Mouse (Mus musculus) neural tube, embryonic 13.5 days (tissue): ENCODE data around the gene Polr2h. TPM values are rescaled to one million over a fixed set of nuclear protein-coding genes. Genes with fewer than 3 reads are reported as not detected.
A peak's percentile ranks its signal among the peaks of the same experiment; 100 is the strongest.
"Not testable (repeated sequence)": the region's sequence is repeated elsewhere in the genome, so short reads cannot be mapped to it uniquely, and the experiment has no call there.

Experiments
- ATAC-seq: fragments of 200-750 bp; cut with Nextera tagmentation; 2 replicates; pipeline ENCODE4 v1.8.0; 2017; ENCODE audit warnings: low read depth, mild to moderate bottlenecking, moderate TSS enrichment, moderate library complexity
- H3K27ac ChIP-seq: fragments of 300-500 bp; sonication (generic); replicated peaks from 2 replicates; pipeline ENCODE4 v1.5.1; 2015; ENCODE audit warnings: moderate library complexity, mild to moderate bottlenecking, inconsistent platforms
- H3K27me3 ChIP-seq: fragments of 300-500 bp; sonication (generic); 2 replicates; pipeline ENCODE4 v1.6.1; 2015; ENCODE audit warnings: mild to moderate bottlenecking, inconsistent platforms
- H3K36me3 ChIP-seq: fragments of 300-500 bp; sonication (generic); 2 replicates; pipeline ENCODE4 v1.6.1; 2015; ENCODE audit warnings: mild to moderate bottlenecking, inconsistent platforms
- H3K4me1 ChIP-seq: fragments of 300-500 bp; sonication (generic); replicated peaks from 2 replicates; pipeline ENCODE4 v1.6.1; 2015; ENCODE audit warnings: inconsistent platforms
- H3K4me2 ChIP-seq: fragments of 300-500 bp; sonication (generic); 2 replicates; pipeline ENCODE4 v1.6.1; 2015; ENCODE audit warnings: inconsistent platforms, mild to moderate bottlenecking, moderate library complexity
- H3K4me3 ChIP-seq: fragments of 300-500 bp; sonication (generic); 2 replicates; pipeline ENCODE4 v1.5.1; 2015; ENCODE audit warnings: mild to moderate bottlenecking, inconsistent platforms
- H3K9ac ChIP-seq: fragments of 300-500 bp; sonication (generic); 2 replicates; pipeline ENCODE4 v1.6.1; 2015; ENCODE audit warnings: moderate library complexity, mild to moderate bottlenecking, inconsistent platforms
- H3K9me3 ChIP-seq: fragments of 300-500 bp; sonication (generic); 2 replicates; pipeline ENCODE4 v1.6.1; 2016; ENCODE audit warnings: inconsistent platforms
- WGBS: fragments of 180-500 bp; shearing (Covaris S2); methylation state at CpG from one replicate; pipeline ENCODE4 v1.1.7; 2015; 5-methylcytosine and 5-hydroxymethylcytosine counted together
- polyA plus RNA-seq: library from polyadenylated mRNA; unstranded; fragments of >200 nt; fragmentation: Nextera tagmentation; extraction: Ambion mirVana; gene quantifications from 2 replicates; pipeline ENCODE4 v1.2.1, GENCODE M21; 2015

Polr2h gene
- 89.9 and 92.3 TPM in 2 replicates for polyA plus RNA-seq

- Histone ChIP-seq H3K9me3 (no peaks in the 10 kb centered on the region), H3K27ac (peak within 1 kb of the TSS; percentile 93), H3K4me3 (peak within 1 kb of the TSS; percentile 73), H3K36me3 (peaks cover 35% of the 10 kb centered on the region), H3K4me1 (peaks cover 52% of the 10 kb centered on the region), H3K27me3 (no peaks in the 10 kb centered on the region), H3K4me2 (peak within 1 kb of the TSS; percentile 84), H3K9ac (peak within 1 kb of the TSS; percentile 90)
- under 1% methylated on average over 62 of the region's 62 CpGs for WGBS
- ATAC-seq: peak; percentile 80
Measured at GRCm38 (mm10) chr16:20717181-20717977, at the start of gene Polr2h, which contains the start of gene Clcn2. Gene Polr2h, plus strand, starts transcription at chr16:20717665. Gene Clcn2, minus strand, starts transcription at chr16:20717746.

GRCm38 (mm10) chr16:20668013-20668412 is 49.5 kb upstream of the Polr2h start, which contains the start of gene Eif4g1:
Gene Eif4g1, plus strand, starts transcription at chr16:20668313.
- not testable (repeated sequence) for H3K4me1 ChIP-seq, H3K9me3 ChIP-seq, H3K9ac ChIP-seq, H3K27ac ChIP-seq, H3K27me3 ChIP-seq, H3K4me3 ChIP-seq, ATAC-seq, H3K4me2 ChIP-seq
- H3K36me3 ChIP-seq: peaks cover 26% of the 10 kb centered on the region
- 85% methylated on average over 3 of the region's 6 CpGs for WGBS

- no peak overlapping the region for H3K4me2 ChIP-seq
- H3K27ac ChIP-seq: no peak overlapping the region
- no peaks in the 10 kb centered on the region for H3K27me3 ChIP-seq
- 88% methylated on average over 3 of the region's 3 CpGs for WGBS
- H3K9me3 ChIP-seq: no peaks in the 10 kb centered on the region
- peaks cover 15% of the 10 kb centered on the region for H3K36me3 ChIP-seq
- no peak overlapping the region for H3K4me3 ChIP-seq
- no peak overlapping the region for H3K9ac ChIP-seq
- ATAC-seq: no peak
- H3K4me1 ChIP-seq: peaks cover 25% of the 10 kb centered on the region
Measured at GRCm38 (mm10) chr16:20670291-20670690, 47.2 kb upstream of the Polr2h start.

- Histone ChIP-seq H3K27me3 (no peaks in the 10 kb centered on the region), H3K4me1 (peaks cover 29% of the 10 kb centered on the region), H3K4me3 (peak overlapping the region; percentile 81), H3K9ac (peak overlapping the region; percentile 46; the same call in 1 of the 2 replicates), H3K27ac (no peak overlapping the region), H3K9me3 (no peaks in the 10 kb centered on the region), H3K4me2 (peak overlapping the region; percentile 95), H3K36me3 (peaks cover 24% of the 10 kb centered on the region)
- no peak for ATAC-seq
- WGBS: 29% methylated on average over 6 of the region's 6 CpGs
Measured at GRCm38 (mm10) chr16:20671886-20672285, 45.6 kb upstream of the Polr2h start.

- Histone ChIP-seq H3K4me3 (peak overlapping the region; percentile 81), H3K4me2 (peak overlapping the region; percentile 95), H3K9me3 (no peaks in the 10 kb centered on the region), H3K4me1 (peaks cover 29% of the 10 kb centered on the region), H3K9ac (peak overlapping the region; percentile 93), H3K36me3 (peaks cover 30% of the 10 kb centered on the region), H3K27ac (peak overlapping the region; percentile 93), H3K27me3 (no peaks in the 10 kb centered on the region)
- 0% methylated on average over 38 of the region's 38 CpGs for WGBS
- peak; percentile 97 for ATAC-seq
Measured at GRCm38 (mm10) chr16:20672500-20672902, 45.0 kb upstream of the Polr2h start.

GRCm38 (mm10) chr16:20672965-20673705 is 44.3 kb upstream of the Polr2h start:
- H3K4me1 ChIP-seq: peaks cover 29% of the 10 kb centered on the region
- H3K27ac ChIP-seq: peak overlapping the region; percentile 93
- whole genome bisulfite sequencing: under 1% methylated on average over 64 of the region's 78 CpGs
- peak overlapping the region; percentile 95 for H3K4me2 ChIP-seq
- H3K9ac ChIP-seq: peak overlapping the region; percentile 93
- H3K36me3 ChIP-seq: peaks cover 37% of the 10 kb centered on the region
- no peaks in the 10 kb centered on the region for H3K27me3 ChIP-seq
- H3K9me3 ChIP-seq: no peaks in the 10 kb centered on the region
- ATAC-seq: peak; percentile 90
- H3K4me3 ChIP-seq: peak overlapping the region; percentile 81

- peaks cover 43% of the 10 kb centered on the region for H3K36me3 ChIP-seq
- H3K4me2 ChIP-seq: peak overlapping the region; percentile 95
- WGBS: 16% methylated on average over 14 of the region's 14 CpGs
- no peaks in the 10 kb centered on the region for H3K9me3 ChIP-seq
- peak overlapping the region; percentile 93 for H3K27ac ChIP-seq
- ATAC-seq: no peak
- H3K27me3 ChIP-seq: no peaks in the 10 kb centered on the region
- peak overlapping the region; percentile 93 for H3K9ac ChIP-seq
- H3K4me3 ChIP-seq: peak overlapping the region; percentile 81
- H3K4me1 ChIP-seq: peaks cover 29% of the 10 kb centered on the region
Measured at GRCm38 (mm10) chr16:20673706-20674303, 43.7 kb upstream of the Polr2h start.

- ATAC-seq: no peak
- peaks cover 57% of the 10 kb centered on the region for H3K36me3 ChIP-seq
- no peaks in the 10 kb centered on the region for H3K27me3 ChIP-seq
- no peak overlapping the region for H3K9ac ChIP-seq
- no peaks in the 10 kb centered on the region for H3K9me3 ChIP-seq
- 92% methylated on average over 6 of the region's 6 CpGs for WGBS
- H3K4me3 ChIP-seq: no peak overlapping the region
- 0 out of 2 replicates have a peak overlapping the region, but pooled peaks have one; percentile 95 for H3K4me2 ChIP-seq
- H3K4me1 ChIP-seq: peaks cover 29% of the 10 kb centered on the region
- no peak overlapping the region for H3K27ac ChIP-seq
Measured at GRCm38 (mm10) chr16:20675213-20675612, 42.3 kb upstream of the Polr2h start.

GRCm38 (mm10) chr16:20676702-20677101 is 40.8 kb upstream of the Polr2h start:
- H3K36me3 ChIP-seq: peaks cover 72% of the 10 kb centered on the region
- peaks cover 28% of the 10 kb centered on the region for H3K4me1 ChIP-seq
- no peak for ATAC-seq
- 82% methylated on average over 4 of the region's 4 CpGs for WGBS
- no peaks in the 10 kb centered on the region for H3K9me3 ChIP-seq
- H3K9ac ChIP-seq: no peak overlapping the region
- no peak overlapping the region for H3K4me2 ChIP-seq
- H3K27me3 ChIP-seq: no peaks in the 10 kb centered on the region
- H3K27ac ChIP-seq: no peak overlapping the region
- no peak overlapping the region for H3K4me3 ChIP-seq

- 91% methylated on average over 5 of the region's 5 CpGs for WGBS
Measured at GRCm38 (mm10) chr16:20677380-20677779, 40.1 kb upstream of the Polr2h start.

GRCm38 (mm10) chr16:20677974-20678675 is 39.3 kb upstream of the Polr2h start:
- H3K4me2 ChIP-seq: no peak overlapping the region
- 74% methylated on average over 10 of the region's 10 CpGs for WGBS
- H3K27ac ChIP-seq: no peak overlapping the region
- no peaks in the 10 kb centered on the region for H3K27me3 ChIP-seq
- H3K4me1 ChIP-seq: peaks cover 23% of the 10 kb centered on the region
- no peak overlapping the region for H3K9ac ChIP-seq
- no peak overlapping the region for H3K4me3 ChIP-seq
- no peak for ATAC-seq
- peaks cover 86% of the 10 kb centered on the region for H3K36me3 ChIP-seq
- H3K9me3 ChIP-seq: no peaks in the 10 kb centered on the region

More at GRCm38 (mm10) chr16:20677380-20677779, 40.1 kb upstream of the Polr2h start:
- H3K4me2 ChIP-seq: no peak overlapping the region
- ATAC-seq: no peak
- no peaks in the 10 kb centered on the region for H3K9me3 ChIP-seq
- H3K36me3 ChIP-seq: peaks cover 79% of the 10 kb centered on the region
- H3K27me3 ChIP-seq: no peaks in the 10 kb centered on the region
- H3K4me1 ChIP-seq: peaks cover 23% of the 10 kb centered on the region
- no peak overlapping the region for H3K27ac ChIP-seq
- no peak overlapping the region for H3K4me3 ChIP-seq
- H3K9ac ChIP-seq: no peak overlapping the region
